Mouse (Mus musculus) adrenal gland, postnatal 4 days (tissue): ENCODE results near the gene Fubp3. TPM values are rescaled to one million over a fixed set of nuclear protein-coding genes. Genes with fewer than 3 reads are reported as not detected.
"Not testable (repeated sequence)": the region's sequence is repeated elsewhere in the genome, so short reads cannot be mapped to it uniquely, and the experiment has no call there.

Experiments
- DNase-seq, 2 experiments: peaks; one replicate each; pipeline ENCODE4 v3.0.0; 2021 to 2022; ENCODE audit warnings: low spot score in 2 of 2, mixed read lengths in 2 of 2
- long read RNA-seq, 2 experiments: library from polyadenylated mRNA; stranded (forward); transcript quantifications; one replicate each; pipeline ENCODE4 v2.0.0; 2021
- total RNA-seq, 2 experiments: library from RNA; stranded (reverse); gene quantifications; 2 replicates each; pipeline ENCODE4 v1.2.3; 2021

Gene Fubp3
- 10 to 100 TPM; 87.0 to 91.6 TPM for total RNA-seq
- long read RNA-seq, experiment 1, transcript Fubp3-202 (19 exons, 3,268 nt): major isoform, 17 of 45 reads
- long read RNA-seq, experiment 1, partial matches to known transcripts: 9 of 45 reads
- long read RNA-seq, experiment 1, other reads (novel, unspliced or antisense): 12 of 45 reads
- long read RNA-seq, experiment 2, transcript Fubp3-202 (19 exons, 3,268 nt): major isoform, 30 of 125 reads
- long read RNA-seq, experiment 2, transcript Fubp3-205 (1 exons, 2,342 nt): minor isoform, 7 of 125 reads
- long read RNA-seq, experiment 2, transcript Fubp3-201 (18 exons, 3,648 nt): minor isoform, 8 of 125 reads
- long read RNA-seq, experiment 2, partial matches to known transcripts: 51 of 125 reads
- long read RNA-seq, experiment 2, other reads (novel, unspliced or antisense): 28 of 125 reads

- DNase-seq: peak; percentile 80 to 92
Observed at GRCm38 (mm10) chr2:31572051-31572914, at the start of gene Fubp3. Gene Fubp3, plus strand, starts transcription at chr2:31572651.

GRCm38 (mm10) chr2:31524641-31525040, 47.8 kb upstream of the Fubp3 start:
- no peak for DNase-seq

DNA sequence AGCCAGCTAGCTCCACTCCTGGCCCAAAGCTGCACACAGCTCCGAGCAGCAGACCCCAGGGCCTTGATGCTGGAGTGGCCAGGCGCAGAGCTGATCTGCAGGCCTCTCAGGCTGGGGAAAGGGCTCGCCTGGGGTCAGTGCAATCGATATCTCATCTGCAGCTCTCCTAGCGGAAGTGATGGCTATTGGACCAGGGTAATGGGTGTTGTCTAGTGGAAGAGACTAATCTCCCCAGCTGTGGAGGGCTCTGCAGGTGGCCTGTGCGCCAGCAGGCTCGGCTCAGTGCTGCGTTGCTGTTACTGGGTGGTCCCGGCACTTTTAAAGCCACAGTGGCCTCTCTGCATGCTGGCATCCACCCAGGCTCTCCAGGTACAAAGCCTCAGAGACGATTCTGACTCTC, 46.7 kb upstream of the Fubp3 start:
- DNase-seq: no peak

GRCm38 (mm10) chr2:31530201-31530600, 42.2 kb upstream of the Fubp3 start:
- DNase-seq: no peak

- no peak for DNase-seq
Observed at GRCm38 (mm10) chr2:31537054-31537453, 35.4 kb upstream of the Fubp3 start.

DNA sequence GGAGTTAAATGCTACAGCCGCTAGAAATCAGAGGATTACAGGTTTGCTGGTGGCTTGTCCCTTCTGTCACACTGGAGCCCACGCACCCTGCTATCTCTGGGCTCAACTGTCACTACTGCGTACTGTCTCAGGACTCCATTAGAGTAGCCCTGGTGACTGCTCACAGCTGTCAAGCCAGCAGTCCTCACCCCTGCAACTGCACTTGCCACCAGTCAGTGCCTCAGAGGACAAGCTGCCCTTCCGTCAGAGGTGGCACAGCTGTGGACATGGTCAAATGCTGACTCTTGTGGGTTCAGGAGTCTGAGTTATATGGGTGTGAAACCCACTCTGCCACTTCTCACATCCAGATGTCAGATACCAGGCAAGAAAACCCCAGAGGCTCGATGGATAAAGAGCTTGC, 33.7 kb upstream of the Fubp3 start:
- DNase-seq: no peak

DNA sequence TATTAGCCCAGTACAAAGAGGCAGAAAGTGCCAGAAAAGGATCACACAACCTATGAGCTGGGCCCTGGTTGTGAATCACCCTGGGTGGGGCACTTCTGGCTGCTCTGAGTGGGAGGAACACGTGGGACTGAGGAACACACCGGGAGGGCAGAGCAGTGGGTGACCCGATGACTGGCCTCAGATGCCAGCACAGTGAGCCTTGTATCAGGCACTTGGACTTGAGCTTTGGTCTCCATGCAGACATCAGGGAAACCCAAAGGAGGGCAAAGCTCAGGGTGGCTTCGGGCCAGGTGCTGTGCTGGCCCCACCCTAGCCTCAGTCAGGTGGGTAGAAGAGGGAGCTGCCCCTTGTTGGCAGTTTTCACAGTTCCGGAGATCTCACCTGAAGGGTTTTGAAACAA, 30.9 kb upstream of the Fubp3 start:
- DNase-seq: no peak

DNA sequence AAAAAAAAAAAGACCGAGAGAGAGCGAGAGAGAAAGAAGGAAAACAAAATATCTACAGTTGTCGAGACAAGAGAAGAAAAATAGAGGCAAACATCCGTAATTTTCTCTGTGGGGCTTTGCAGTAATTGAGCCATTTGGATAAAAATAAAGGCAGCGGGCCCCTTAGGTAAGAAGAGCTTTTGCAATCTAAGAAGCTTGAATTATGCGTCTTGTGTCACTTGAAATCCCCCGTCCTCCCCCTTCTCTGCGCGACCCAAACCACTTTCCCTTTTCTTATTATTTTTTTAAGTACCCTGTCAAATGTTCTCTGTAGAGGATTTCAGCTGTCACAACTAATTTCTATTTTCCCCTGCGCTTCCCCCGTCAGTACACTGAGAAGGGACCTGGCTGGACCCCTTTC, 24.7 kb upstream of the Fubp3 start:
- DNase-seq: no peak

DNA sequence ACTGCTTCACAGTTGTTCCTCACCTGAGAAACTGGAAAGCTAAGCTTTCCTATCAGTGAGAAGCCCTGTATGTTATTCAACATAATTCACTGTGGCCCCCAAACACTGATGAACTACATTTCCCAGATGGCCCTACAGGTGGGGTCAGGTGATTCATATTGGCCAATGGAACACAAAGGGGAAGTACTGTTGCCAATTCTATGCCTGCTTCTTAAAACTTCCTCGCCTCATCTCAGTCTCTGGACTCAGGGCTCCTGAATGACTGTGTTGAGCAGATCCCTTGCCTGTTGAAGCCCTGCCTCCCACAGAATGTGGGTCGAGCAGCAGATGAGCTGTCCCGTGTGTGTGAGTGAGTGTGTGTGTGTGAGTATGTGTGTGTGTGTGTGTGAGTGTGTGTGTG, 21.9 kb upstream of the Fubp3 start:
- no peak for DNase-seq

GRCm38 (mm10) chr2:31551351-31551750, 21.1 kb upstream of the Fubp3 start:
- not testable (repeated sequence) for DNase-seq

DNA sequence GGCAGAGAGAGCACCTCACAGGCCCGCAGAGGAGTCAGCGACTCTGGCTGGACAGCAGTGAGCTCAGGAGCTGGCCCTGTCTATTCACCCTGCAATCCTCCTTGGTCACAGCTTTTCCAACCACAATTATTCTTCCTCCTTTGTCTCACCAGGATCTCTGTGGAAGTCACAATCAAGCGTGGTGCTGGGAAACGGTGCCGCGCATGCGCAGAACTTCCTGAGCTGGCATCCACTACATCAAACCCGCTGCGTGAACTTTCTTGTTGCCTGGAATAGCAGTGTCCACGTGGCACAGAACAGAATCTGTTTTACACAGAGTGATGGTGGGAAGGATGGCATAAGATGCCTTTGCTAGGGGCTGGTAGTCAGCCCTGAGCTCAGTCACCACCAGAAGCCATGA, 20.5 kb upstream of the Fubp3 start:
- DNase-seq: no peak

DNA sequence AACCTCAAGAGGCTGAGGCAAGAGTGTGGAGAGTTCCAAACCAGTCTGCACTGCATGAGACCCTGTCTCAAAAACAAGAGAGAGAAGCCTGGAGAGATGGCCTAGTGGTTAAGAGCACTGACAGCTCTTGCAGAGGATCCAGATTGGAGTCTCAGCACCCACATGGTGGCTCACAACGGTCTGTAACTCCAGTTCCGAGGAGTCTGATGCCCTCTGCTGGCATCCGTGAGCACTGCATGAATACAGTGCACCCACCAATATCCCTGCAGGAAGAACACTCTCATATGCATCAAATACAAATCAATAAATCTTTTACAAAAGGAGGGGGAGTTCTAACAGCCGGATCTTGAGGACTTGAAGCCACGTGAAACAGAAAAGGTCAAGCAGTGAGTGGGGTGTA, 17.8 kb upstream of the Fubp3 start:
- DNase-seq: no peak

GRCm38 (mm10) chr2:31572915-31573635, 624 bp downstream of the Fubp3 start:
- DNase-seq: peak in 1 of 2 experiments; percentile 9

GRCm38 (mm10) chr2:31581617-31582016, 9.2 kb downstream of the Fubp3 start:
- DNase-seq: no peak

DNA sequence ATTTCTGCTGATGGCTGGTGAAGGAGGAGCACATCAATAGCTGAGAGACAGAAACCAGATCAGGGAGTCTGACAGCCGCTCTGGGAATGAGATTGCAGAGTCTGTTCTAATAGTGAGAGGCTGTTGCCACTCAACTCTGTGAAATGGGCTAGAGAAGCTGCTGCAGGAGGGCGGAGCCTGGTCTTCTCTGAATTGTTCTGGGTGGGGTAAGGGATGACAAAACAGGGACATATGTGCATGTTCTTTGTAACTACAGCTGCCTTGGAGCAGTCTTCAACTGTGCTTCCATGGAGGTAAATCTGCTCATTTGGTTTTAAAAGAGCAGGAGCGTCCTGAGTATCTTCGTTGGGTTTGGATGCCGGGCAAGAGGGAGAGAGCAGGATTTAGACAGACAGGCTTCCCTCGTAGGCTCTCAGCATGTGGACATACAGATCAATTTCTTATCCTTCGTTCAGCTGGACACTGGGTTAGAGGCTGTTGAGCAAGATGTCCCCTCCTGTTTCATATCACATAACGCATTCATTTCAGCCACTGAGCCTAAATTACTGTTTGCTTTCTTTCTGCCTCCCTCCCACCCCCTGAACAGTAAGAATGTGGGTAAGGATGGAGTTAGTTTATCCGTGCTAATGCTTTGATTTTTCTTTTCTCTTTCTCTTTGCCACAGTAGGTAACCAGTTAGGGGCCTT, 19.5 kb downstream of the Fubp3 start:
- no peak for DNase-seq

GRCm38 (mm10) chr2:31607555-31607954, 35.1 kb downstream of the Fubp3 start:
- DNase-seq: no peak

- DNase-seq: no peak
Observed at GRCm38 (mm10) chr2:31609859-31610261, 37.4 kb downstream of the Fubp3 start.

- no peak for DNase-seq
Observed at GRCm38 (mm10) chr2:31610922-31611321, 38.5 kb downstream of the Fubp3 start.

GRCm38 (mm10) chr2:31611400-31611799, 38.9 kb downstream of the Fubp3 start:
- no peak for DNase-seq

DNA sequence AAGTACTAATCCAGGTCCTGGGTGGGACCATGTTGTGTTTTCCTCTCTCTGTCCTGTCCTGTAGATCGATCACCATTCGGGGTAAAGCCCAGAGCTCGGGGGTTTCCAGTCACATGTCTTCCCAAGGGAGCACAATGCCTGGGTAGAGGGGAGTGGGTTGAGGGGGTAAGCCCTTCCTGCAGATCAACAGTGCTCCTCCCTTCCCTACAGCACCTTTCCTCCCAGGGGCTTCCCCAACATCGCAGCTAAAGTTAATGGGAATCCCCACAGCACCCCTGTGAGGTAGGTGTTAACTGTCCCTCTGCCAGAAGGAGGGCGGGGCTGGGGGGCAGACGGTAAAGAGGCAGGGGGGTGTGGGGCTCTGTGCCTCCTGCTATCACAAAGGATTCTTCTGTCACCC, 40.2 kb downstream of the Fubp3 start:
- no peak for DNase-seq

DNA sequence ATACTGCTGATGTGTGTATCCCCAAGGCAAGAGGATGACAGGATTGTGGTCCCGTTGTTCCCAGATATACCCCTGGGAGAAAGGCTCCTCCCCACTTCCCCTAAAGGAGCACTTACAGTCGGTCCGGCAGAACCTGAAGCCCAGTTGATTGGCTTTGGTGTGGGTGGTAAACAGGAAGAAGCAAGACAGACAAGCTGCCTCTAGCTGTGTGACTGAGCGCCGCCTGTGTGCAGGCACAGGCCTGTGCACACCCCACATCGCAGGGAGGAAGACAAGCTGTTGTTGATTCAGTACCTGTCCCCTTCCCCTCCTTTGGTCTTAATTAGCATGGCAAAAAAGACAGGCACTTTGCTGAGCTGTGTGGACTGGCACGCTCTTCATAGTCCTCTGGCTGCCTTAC, 41.3 kb downstream of the Fubp3 start:
- DNase-seq: no peak
